Mouse (Mus musculus) ES-E14 (cell line): ENCODE data around the gene Foxp1.

Experiments
- CHD2 ChIP-seq: IDR thresholded peaks from 2 replicates; pipeline ENCODE4 v1.6.1; 2014; ENCODE audit warnings: mild to moderate bottlenecking, low read depth, low read length, inconsistent platforms
- HCFC1 ChIP-seq: IDR thresholded peaks from 2 replicates; pipeline ENCODE4 v1.6.1; 2012; ENCODE audit warnings: low read length, inconsistent platforms, borderline replicate concordance; ENCODE audit not compliant: insufficient read depth
- MAFK ChIP-seq: IDR thresholded peaks from 2 replicates; pipeline ENCODE4 v1.6.1; 2014; ENCODE audit warnings: mild to moderate bottlenecking, low read depth, low read length, inconsistent platforms; ENCODE audit not compliant: insufficient read depth
- ZC3H11A ChIP-seq: IDR thresholded peaks from 2 replicates; pipeline ENCODE4 v1.6.1; 2012; ENCODE audit warnings: low read depth, mild to moderate bottlenecking, inconsistent platforms, low read length, borderline replicate concordance
- ZNF384 ChIP-seq: IDR thresholded peaks from 2 replicates; pipeline ENCODE4 v1.6.1; 2012; ENCODE audit warnings: low read depth, low read length, inconsistent platforms

GRCm38 (mm10) chr6:99540146-99540545, 17.6 kb upstream of the Foxp1 start:
- TF ChIP-seq ZC3H11A = no peak
- no peak for TF ChIP-seq HCFC1
- TF ChIP-seq CHD2 = no peak
- no peak for TF ChIP-seq MAFK
- no peak for TF ChIP-seq ZNF384
